Mouse (Mus musculus): Measurements from ENCODE around the gene Phb2. TPM values are rescaled to one million over a fixed set of nuclear protein-coding genes. Genes with fewer than 3 reads are reported as not detected.
A peak's percentile ranks its signal among the peaks of the same experiment; 100 is the strongest.
"Not testable (repeated sequence)": the region's sequence is repeated elsewhere in the genome, so short reads cannot be mapped to it uniquely, and the experiment has no call there.

The Phb2 gene
- polyA plus RNA-seq, 1 experiment from 2014 or later: 254 TPM

DNA sequence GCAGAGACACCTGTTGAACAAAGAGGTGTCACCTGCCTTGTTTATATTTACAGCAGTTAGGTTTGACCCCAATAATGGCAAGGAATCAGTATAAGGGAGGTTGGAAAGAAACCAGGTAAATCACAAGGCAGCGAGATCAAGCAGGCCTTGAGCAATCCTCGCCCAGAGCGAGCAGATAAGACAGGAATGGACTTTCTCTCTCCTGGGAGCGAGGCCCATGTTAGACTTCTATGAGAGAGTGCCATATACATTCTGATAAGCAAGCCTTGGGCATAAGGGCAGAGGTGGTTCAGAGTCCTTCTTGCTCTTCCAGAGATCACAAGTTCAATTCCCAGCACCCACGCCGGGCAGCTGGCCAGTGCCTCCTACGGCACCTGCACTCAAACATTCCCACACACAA lies 33.4 kb upstream of the Phb2 start:
- Histone ChIP-seq H3K4me1 (no peaks in the 10 kb centered on the region), H3K4me3 (no peak overlapping the region), H3K27me3 (replicated peaks) (no peaks in the 10 kb centered on the region), H3K36me3 (replicated peaks) (no peaks in the 10 kb centered on the region), H3K27ac (no peak overlapping the region), H3K9ac (no peak overlapping the region), H3K9me3 (no peaks in the 10 kb centered on the region), H3K4me2 (no peak overlapping the region)
- WGBS: 96% methylated on average over 7 of the region's 7 CpGs
- no peak for ATAC-seq (replicated peaks)

- Histone ChIP-seq H3K4me3 (no peak overlapping the region), H3K36me3 (replicated peaks) (no peaks in the 10 kb centered on the region), H3K27ac (no peak overlapping the region), H3K4me1 (no peaks in the 10 kb centered on the region), H3K9me3 (no peaks in the 10 kb centered on the region), H3K27me3 (replicated peaks) (no peaks in the 10 kb centered on the region), H3K4me2 (no peak overlapping the region), H3K9ac (no peak overlapping the region)
- no peak for ATAC-seq (replicated peaks)
- WGBS: 97% methylated on average over 3 of the region's 3 CpGs
Measured at GRCm38 (mm10) chr6:124679486-124679885, 32.6 kb upstream of the Phb2 start.

DNA sequence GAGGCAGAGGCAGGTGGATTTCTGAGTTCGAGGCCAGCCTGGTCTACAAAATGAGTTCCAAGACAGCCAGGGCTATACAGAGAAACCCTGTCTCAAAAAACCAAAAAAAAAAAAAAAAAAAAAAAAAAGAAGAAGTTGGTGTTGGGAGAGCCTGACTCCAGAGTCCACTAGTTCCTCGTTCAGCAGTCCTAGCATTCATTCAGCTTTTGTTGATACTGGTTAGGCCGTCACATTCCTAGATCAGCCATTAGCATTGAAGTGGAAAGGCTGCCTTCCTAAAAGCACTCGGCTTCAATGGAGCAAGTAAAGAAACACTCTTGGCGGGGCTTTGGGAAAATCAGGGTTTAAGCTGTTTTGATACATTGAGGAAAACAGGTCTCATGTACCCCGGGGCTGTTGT lies 29.8 kb upstream of the Phb2 start:
- WGBS: 62% methylated on average over 6 of the region's 6 CpGs
- H3K36me3 ChIP-seq (replicated peaks); H3K4me3 ChIP-seq; H3K9me3 ChIP-seq; H3K4me1 ChIP-seq; H3K27me3 ChIP-seq (replicated peaks); H3K4me2 ChIP-seq; H3K27ac ChIP-seq; H3K9ac ChIP-seq; ATAC-seq (replicated peaks): not testable (repeated sequence)

DNA sequence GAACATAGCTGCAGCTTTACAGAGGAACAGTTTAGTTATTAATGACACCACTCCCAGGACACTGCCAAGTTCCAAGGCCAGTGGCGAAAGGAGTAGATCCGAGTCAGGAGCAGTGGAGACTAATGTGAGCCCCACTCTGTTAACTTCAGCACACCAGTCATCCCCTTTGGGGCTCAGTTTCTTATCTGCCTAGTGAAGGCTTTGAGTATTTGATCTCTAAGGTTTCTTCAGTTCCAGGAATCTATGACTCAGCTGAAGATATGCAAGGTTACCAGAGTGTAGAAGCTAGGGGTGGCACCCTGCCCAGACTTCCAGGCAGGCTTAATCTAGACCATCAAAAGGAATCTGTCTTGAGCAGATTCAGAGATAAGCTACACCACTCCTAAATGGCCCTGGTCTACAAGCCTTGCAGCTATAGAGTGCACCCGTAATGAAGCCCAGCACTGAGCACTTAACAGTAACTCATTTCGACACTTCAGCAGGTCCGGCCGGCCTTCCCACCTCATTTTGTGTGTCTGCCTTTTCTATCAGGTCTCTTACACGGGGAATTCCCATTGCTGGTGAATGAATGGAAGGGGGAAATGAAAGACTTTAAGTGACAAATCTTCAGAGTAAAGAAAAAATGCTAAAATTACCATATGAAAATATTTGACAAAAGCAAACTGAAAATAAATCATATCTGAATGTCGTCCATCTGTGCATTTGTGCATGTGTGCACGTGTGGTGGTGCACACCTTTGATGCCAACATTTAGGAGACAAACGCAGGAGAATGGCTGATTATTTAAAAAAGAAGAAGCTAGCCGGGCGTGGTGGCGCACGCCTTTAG lies 28.3 kb upstream of the Phb2 start:
- H3K4me2 ChIP-seq: no peak overlapping the region
- 89% methylated on average over 14 of the region's 14 CpGs for WGBS
- H3K27me3 ChIP-seq (replicated peaks): no peaks in the 10 kb centered on the region
- no peaks in the 10 kb centered on the region for H3K4me1 ChIP-seq
- H3K9me3 ChIP-seq: no peaks in the 10 kb centered on the region
- H3K4me3 ChIP-seq: no peak overlapping the region
- no peaks in the 10 kb centered on the region for H3K36me3 ChIP-seq (replicated peaks)
- no peak for ATAC-seq (replicated peaks)
- H3K9ac ChIP-seq: no peak overlapping the region
- H3K27ac ChIP-seq: no peak overlapping the region

GRCm38 (mm10) chr6:124685606-124686386 lies 26.3 kb upstream of the Phb2 start:
- Histone ChIP-seq H3K9ac (no peak overlapping the region), H3K4me2 (no peak overlapping the region), H3K9me3 (no peaks in the 10 kb centered on the region), H3K27ac (no peak overlapping the region), H3K36me3 (replicated peaks) (no peaks in the 10 kb centered on the region), H3K27me3 (replicated peaks) (no peaks in the 10 kb centered on the region), H3K4me1 (no peaks in the 10 kb centered on the region), H3K4me3 (no peak overlapping the region)
- ATAC-seq (replicated peaks): no peak
- WGBS: 88% methylated on average over 12 of the region's 12 CpGs

- not testable (repeated sequence) for H3K27me3 ChIP-seq (replicated peaks); H3K4me3 ChIP-seq
Measured at GRCm38 (mm10) chr6:124686644-124687043, 25.5 kb upstream of the Phb2 start.

GRCm38 (mm10) chr6:124688151-124688758 lies 23.9 kb upstream of the Phb2 start:
- Histone ChIP-seq H3K27ac (no peak overlapping the region), H3K4me2 (no peak overlapping the region), H3K4me3 (no peak overlapping the region), H3K4me1 (no peaks in the 10 kb centered on the region), H3K36me3 (replicated peaks) (no peaks in the 10 kb centered on the region), H3K9me3 (no peaks in the 10 kb centered on the region), H3K27me3 (replicated peaks) (no peaks in the 10 kb centered on the region), H3K9ac (no peak overlapping the region)
- WGBS: 86% methylated on average over 8 of the region's 8 CpGs
- no peak for ATAC-seq (replicated peaks)

More at GRCm38 (mm10) chr6:124686644-124687043, 25.5 kb upstream of the Phb2 start:
- not testable (repeated sequence) for ATAC-seq (replicated peaks); H3K4me1 ChIP-seq; H3K9ac ChIP-seq; H3K36me3 ChIP-seq (replicated peaks); H3K4me2 ChIP-seq; H3K9me3 ChIP-seq; H3K27ac ChIP-seq
- WGBS: 61% methylated on average over 1 of the region's 1 CpGs

- Histone ChIP-seq H3K4me1 (no peaks in the 10 kb centered on the region), H3K9me3 (no peaks in the 10 kb centered on the region), H3K9ac (no peak overlapping the region), H3K4me2 (no peak overlapping the region), H3K27me3 (replicated peaks) (no peaks in the 10 kb centered on the region), H3K4me3 (no peak overlapping the region), H3K27ac (no peak overlapping the region), H3K36me3 (replicated peaks) (no peaks in the 10 kb centered on the region)
- ATAC-seq (replicated peaks): no peak
- 95% methylated on average over 3 of the region's 3 CpGs for WGBS
Measured at GRCm38 (mm10) chr6:124689011-124689410, 23.1 kb upstream of the Phb2 start.

DNA sequence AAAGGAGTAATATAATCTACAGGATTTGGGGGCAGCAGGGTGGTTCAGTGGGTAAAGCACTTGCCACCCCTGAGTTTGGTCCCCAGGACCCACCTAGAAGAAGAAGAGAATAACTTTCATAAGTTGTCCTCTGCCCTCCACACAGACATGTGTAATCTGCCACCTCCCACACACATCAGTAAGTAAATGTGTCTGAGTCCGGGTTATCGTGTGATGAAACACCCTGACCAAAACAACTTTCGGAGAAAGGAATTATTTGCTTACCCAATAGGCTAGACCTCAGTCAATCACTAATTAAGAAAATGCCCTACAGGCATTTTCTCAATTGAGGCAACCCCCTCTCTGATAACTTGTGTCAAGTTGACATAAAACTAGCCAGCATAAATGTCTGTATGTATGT lies 21.6 kb upstream of the Phb2 start:
- ATAC-seq (replicated peaks): no peak
- Histone ChIP-seq H3K9me3 (no peaks in the 10 kb centered on the region), H3K27ac (no peak overlapping the region), H3K27me3 (replicated peaks) (no peaks in the 10 kb centered on the region), H3K9ac (no peak overlapping the region), H3K4me1 (no peaks in the 10 kb centered on the region), H3K4me3 (no peak overlapping the region), H3K36me3 (replicated peaks) (no peaks in the 10 kb centered on the region), H3K4me2 (no peak overlapping the region)
- 95% methylated on average over 3 of the region's 3 CpGs for WGBS

GRCm38 (mm10) chr6:124693243-124693981 lies 18.7 kb upstream of the Phb2 start:
- Histone ChIP-seq H3K4me2 (no peak overlapping the region), H3K9ac (no peak overlapping the region), H3K27me3 (replicated peaks) (no peaks in the 10 kb centered on the region), H3K27ac (no peak overlapping the region), H3K4me3 (no peak overlapping the region), H3K4me1 (no peaks in the 10 kb centered on the region), H3K9me3 (no peaks in the 10 kb centered on the region), H3K36me3 (replicated peaks) (no peaks in the 10 kb centered on the region)
- 83% methylated on average over 15 of the region's 15 CpGs for WGBS
- no peak for ATAC-seq (replicated peaks)

- H3K4me2 ChIP-seq: no peak overlapping the region
- peak overlapping the region; percentile 36; the same call in 1 of the 2 replicates for H3K27ac ChIP-seq
- ATAC-seq (replicated peaks): peak; percentile 61; the same call in 1 of the 2 replicates
- H3K4me1 ChIP-seq: no peaks in the 10 kb centered on the region
- 76% methylated on average over 15 of the region's 15 CpGs for WGBS
- no peak overlapping the region for H3K4me3 ChIP-seq
- H3K36me3 ChIP-seq (replicated peaks): no peaks in the 10 kb centered on the region
- no peak overlapping the region for H3K9ac ChIP-seq
- no peaks in the 10 kb centered on the region for H3K9me3 ChIP-seq
- no peaks in the 10 kb centered on the region for H3K27me3 ChIP-seq (replicated peaks)
Measured at GRCm38 (mm10) chr6:124694166-124694955, 17.8 kb upstream of the Phb2 start.

Measured in midbrain, embryonic 15.5 days (tissue).